Mouse (Mus musculus): ENCODE data around the gene Pla2g4e.

Gene Pla2g4e

DNA sequence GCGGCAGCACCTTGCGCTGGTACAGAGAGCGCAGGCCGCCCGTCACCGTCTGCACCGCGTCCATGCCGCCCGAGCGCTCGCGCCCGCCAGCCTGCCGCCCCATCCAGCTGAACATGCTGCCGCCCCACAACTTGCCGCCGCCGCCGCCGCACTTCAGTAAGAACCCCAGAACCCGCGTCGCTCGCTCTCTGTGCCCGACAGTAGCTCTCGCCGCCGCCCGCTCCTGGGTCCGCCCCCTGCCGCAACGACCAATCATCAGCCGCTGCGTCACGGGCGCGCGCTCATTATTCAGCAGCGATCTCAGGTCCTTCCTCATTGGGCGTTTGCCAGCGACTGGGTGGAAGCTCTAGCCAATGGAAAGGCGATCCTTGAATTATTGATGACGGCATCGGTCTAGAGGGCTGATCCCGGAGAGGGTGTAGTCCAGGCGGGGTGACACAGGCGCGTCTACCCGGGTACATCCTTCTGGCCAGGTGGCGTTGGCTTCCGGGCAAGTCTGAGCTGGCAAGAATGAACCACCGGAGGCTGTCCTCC, 90.7 kb downstream of the Pla2g4e start, which contains the start of gene Ehd4:
Gene Ehd4 (minus strand): TSS at position 246 of the 534 bp plus-strand sequence.
- peak; percentile 84 for DNase-seq (ENCODE audit: low read depth)

- no peak for DNase-seq (ENCODE audit: low read depth)
Measured at GRCm38 (mm10) chr2:120153586-120154360, 91.4 kb downstream of the Pla2g4e start.

DNA sequence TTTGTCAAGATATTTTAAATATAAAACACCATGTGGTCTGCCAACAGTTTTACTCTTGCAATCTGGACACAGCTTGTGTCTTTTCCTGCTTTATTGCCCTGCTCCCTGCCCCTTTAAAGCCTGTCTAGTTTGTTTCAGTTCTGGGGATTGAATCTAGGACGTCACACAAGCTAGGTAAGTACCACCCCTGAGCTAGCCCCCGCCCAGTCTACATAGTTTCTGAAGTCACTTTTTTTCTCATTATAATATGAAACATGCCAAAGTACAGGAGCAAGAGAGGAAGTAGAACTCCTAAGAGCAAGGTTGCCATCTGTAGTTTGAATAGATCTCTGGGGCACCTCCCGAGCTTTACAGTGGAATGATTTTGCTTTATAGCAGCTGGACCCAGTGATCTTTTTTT, 94.6 kb downstream of the Pla2g4e start:
- no peak for DNase-seq (ENCODE audit: low read depth)

DNA sequence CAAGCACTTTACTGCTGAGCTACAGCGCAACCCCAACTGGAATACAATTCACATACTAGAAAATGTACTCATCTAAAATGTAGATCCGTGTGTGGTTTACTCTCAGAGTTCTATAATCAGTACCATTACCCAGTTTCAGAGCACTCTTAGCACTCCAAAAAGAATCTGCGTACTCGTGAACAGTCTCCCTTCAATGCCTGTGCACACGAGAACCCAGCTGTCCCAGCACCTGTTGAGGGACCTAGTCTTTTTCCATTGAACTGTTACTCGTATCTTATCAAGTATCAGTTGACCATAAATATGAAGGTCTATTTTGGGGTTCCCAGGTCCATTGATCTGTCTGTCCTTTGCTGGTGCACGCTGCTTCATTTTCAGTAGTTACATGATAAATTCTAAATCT, 95.5 kb downstream of the Pla2g4e start:
- no peak for DNase-seq (ENCODE audit: low read depth)

DNA sequence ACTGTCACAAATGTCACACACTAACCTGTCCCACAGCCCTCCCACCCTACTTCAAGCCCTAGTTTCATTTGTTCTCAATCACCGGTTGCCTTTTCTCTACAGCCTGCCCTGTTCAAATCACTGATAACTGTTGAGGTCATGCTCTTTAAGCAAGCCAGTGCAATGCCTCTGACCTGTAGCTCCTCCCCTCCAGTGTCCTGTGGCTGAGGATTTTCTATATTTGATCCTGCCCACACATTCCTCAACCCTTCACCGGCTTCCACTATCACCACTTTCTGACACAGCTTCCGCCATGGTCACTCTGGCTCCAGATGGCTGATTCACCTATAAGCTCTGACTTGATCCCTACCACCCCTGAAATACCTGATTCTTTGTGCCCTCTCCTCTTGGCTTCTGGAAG, 97.1 kb downstream of the Pla2g4e start:
- DNase-seq (ENCODE audit: low read depth): no peak

DNA sequence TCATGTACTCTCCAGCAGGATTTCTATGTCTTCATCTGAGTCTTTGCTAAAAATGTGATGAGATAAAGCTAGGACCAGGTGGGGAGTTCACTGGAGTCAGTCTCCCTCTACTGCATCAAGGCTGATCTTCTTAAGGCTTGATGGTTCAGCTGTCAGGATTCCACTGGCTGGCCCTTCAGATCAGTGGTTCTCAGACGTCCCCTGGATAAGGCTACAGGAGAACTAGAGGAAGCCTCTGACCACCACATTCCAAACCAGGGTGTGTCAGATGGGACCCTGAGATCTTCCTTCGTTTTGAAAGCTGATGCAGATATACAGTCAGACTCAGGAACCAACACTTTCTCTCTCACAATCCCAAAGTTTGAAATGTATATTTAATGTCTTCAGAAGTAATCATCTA, 97.8 kb downstream of the Pla2g4e start:
- no peak for DNase-seq (ENCODE audit: low read depth)

DNA sequence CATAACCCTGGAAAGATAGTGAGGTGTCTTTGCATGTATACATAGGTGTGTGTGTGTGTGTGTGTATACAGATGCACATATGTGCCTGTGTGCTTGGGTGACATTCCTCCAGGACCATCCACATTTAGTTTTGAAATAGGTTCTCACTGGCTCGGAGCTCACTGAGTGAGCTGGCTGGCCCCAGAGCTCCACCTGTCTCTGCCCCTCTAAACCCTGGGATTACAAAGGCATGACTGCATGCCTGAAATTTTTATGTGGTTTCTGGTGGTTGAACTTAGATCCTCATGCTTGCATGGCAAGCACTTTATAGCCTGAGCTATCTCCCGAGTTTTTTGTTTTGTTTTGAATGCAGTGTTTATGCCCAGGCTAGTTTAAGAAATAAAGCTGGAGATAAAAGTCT, 98.6 kb downstream of the Pla2g4e start:
- DNase-seq (ENCODE audit: low read depth): no peak

GRCm38 (mm10) chr2:120144390-120144789, 100.7 kb downstream of the Pla2g4e start:
- DNase-seq (ENCODE audit: low read depth): no peak

- DNase-seq (ENCODE audit: low read depth): no peak
Measured at GRCm38 (mm10) chr2:120142336-120142735, 102.8 kb downstream of the Pla2g4e start.

DNA sequence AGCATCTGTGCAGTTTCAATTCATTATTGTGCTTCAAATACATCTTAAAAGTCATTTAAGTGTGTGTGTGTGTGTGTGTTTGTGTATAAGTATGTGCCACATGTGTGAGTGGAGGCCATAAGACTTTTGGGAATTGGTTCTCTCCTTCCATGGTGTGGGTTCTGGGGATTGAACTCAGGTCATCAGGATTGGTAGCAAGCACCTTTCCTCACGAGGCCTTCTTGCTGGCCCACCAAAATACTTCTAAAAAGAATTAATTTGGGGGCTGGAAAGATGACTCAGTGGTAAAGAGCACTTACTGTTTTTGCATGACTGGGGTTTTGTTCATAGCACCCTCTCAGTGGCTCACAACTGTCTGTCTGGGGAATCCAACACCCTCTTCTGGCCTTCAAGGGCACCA, 103.5 kb downstream of the Pla2g4e start:
- DNase-seq (ENCODE audit: low read depth): no peak

DNA sequence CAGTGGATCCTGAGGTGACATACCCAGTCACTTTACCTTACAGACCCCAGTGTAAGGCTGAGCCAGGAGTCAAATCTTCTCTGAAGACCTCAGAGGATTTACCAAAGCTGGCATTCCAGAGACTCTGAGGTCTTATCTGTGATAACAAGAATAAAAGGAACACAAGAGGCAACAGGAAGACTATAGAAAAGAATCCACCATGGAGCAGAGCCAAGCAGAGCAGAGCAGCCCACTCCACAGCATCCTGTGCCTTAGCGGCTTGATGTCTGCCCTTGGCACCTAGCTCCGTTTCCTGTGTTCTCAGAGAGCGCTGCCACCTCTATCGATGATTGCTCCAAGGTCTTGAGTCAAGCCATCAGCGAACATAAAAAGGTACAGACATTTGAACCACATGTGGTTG, 104.8 kb downstream of the Pla2g4e start:
- DNase-seq (ENCODE audit: low read depth): no peak

GRCm38 (mm10) chr2:120139091-120139490, 106.0 kb downstream of the Pla2g4e start:
- no peak for DNase-seq (ENCODE audit: low read depth)

DNA sequence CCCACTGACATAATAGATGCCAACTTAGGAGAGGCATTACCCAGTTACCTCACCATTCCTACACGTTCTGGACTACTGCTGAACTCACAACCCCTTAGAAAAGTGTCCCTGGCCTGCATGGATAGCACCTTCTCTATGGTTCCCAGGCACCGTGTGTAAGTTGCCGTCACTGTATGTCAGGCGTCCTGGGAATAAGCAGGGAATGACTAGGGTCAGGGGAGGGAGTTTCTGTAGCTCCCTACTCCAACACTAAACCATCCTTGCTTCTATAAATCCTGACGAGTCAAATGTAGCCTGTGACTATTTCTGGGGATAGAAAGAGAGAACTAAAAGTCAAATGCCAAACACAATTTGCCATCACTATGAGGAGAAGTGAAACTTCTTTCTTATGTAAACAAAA, 107.9 kb downstream of the Pla2g4e start:
- no peak for DNase-seq (ENCODE audit: low read depth)

DNA sequence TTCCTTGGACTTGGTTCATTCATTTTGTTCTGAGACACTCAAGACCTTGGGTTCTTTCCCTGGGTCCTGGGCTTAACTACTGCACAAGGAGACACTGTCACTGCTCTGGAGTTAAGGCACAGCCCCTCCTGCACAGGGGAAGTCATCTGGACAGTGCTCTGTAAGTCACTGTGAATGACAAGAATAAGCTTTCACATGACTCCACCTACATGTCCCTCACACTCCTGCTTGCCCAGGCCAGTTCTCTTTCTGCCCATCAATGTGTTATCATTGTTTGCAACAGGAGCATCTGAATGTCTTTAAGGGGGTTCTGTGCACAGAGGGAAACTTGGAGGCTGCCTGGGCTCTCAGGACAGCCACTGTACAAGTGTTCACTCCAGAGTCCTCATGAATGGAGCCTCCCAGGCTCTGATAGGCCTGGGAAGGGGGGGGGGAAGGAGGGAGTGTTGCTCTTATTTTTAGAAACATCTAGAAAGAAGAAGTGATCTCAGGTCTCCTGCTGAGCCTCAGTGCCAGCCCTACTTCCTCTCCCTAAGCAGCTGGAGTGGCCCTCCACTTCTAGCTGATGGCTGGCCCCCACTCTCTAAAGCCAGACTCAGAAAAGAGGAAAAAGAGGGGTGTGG, 110.6 kb downstream of the Pla2g4e start:
- no peak for DNase-seq (ENCODE audit: low read depth)

DNA sequence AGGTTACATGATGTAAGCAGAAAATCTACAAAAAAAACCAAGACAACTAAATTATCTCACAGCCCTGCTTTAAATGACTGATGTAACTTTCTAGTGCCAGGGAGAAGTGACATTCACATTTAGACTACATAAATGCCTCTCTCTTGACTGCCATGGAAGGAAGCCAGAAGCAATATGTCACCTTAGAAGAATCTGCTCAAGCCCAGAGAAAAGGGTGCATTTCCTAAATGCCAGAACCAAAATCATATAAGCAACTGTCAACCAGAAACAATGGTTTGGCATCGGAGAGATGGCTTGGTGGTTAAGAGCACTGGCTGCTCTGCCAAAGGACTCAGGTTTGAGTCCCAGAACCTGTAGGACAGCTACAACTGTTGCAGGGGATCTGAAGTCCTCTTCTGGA, 113.3 kb downstream of the Pla2g4e start:
- no peak for DNase-seq (ENCODE audit: low read depth)

DNA sequence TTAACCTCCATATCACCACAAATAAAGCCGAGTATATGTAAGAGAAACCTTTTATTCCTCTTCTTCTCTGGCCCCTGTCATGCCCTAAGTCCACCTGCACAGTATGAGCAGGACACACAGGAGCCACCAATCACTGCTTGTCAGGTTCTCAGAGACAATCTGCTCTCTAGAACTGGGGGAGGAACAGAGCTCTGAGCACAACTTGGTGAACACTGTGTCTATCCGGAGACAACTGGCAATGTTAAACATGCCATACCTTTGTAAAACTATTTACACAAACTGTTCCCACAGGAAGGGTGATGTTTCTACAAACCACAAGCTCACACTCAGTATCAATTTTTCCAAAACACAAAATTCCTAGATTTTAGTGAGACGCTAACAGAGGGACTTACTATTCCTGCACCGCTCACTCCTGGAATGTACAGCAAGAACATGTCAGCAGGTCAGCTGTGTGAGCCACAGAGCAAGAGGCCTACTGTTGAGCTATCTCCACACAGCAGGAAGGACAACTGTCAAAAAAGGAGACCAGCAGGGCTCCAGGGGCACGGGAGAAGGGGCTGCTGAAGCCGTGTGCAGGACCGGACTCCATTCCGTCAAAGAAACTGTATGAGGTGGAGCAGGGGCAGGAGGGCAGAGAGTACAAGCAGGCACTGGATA, 115.8 kb downstream of the Pla2g4e start:
- no peak for DNase-seq (ENCODE audit: low read depth)

DNA sequence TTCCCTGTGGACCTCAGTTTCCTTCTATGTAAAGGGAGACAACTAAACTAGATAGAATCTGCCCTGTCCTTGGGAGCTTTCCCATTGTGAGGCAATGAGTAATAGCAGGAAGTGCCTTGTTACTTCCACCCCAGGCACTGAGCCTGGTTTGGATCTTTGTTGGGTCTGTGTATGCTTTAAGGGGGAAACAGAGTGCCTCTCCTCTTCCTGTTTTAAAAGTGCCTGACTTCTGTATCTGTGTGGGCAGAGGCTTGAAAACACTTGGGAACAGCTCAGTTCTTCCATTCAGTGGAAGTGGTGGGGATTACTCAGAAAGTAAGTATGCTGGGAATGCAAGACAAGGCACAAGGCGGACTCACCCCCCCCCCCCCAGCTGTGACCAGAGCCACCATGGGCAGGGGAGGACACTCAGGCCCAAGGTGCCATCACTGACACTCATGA, 116.5 kb downstream of the Pla2g4e start:
- no peak for DNase-seq (ENCODE audit: low read depth)

GRCm38 (mm10) chr2:120128011-120128410, 117.1 kb downstream of the Pla2g4e start:
- no peak for DNase-seq (ENCODE audit: low read depth)

DNA sequence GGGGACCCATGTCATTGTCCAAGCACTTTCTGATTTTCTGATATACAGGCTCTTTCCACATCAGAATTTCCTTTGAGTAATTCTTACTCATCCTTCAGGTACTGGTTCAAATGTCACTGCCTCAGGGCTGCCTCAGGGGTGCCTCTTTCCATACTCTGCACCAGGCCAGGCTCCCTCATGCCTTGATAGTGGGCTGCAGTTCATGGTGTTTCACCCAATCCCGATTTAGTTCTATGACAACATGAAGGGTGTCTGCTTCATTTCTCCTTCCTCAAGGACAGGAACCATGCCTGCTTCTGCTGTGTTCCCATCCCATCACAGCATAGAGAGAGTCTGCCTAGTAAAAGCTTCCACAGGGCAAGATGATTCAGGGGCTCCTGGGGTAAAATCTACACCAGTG, 118.2 kb downstream of the Pla2g4e start:
- no peak for DNase-seq (ENCODE audit: low read depth)

DNA sequence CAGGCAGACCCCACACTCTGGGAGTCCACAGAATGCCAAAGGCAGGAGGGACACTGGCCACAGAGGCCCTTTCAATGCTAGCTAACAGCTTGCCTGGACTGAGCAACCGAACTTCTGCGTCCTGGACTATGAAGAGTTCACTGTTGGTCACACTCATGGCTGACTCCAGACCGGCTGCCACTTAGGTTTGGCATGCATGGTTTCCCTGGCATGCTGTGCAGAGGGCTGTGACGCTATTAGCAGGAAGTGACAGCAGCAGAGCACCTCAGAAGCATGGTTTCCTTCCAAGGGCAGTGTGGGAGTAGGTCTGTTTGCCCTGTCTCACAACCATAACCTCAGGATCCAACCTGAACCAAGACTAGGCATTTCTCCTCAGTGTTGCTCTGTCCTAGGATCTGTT, 118.7 kb downstream of the Pla2g4e start:
- DNase-seq (ENCODE audit: low read depth): no peak

GRCm38 (mm10) chr2:120125461-120125860, 119.7 kb downstream of the Pla2g4e start:
- DNase-seq (ENCODE audit: low read depth): no peak

- no peak for DNase-seq (ENCODE audit: low read depth)
Measured at GRCm38 (mm10) chr2:120124946-120125345, 120.2 kb downstream of the Pla2g4e start.

DNA sequence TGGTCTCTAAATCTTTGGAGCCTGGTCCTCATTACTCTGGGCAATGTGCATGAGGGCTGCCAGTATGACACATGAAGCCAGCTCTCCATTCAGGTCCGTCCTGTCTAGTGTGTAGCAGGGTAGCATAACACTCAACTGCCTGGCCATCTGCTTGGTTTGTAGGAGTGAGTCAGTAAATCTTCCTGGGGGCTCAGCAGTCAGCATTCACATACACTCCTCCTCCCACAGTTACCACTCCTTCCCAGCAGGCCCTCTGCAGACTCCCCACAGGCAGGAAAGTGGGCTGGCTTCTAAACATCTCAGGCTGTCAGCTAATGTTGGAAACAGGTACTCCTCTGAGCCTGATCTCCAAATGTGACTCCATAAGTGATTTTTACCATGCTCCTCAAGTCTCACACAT, 121.0 kb downstream of the Pla2g4e start:
- no peak for DNase-seq (ENCODE audit: low read depth)
